Mouse (Mus musculus): ENCODE data around the gene Rnd2. TPM values are rescaled to one million over a fixed set of nuclear protein-coding genes. Genes with fewer than 3 reads are reported as not detected.

Gene Rnd2
- polyA plus RNA-seq, 1 experiment from 2014 or later = 5.4 TPM

DNA sequence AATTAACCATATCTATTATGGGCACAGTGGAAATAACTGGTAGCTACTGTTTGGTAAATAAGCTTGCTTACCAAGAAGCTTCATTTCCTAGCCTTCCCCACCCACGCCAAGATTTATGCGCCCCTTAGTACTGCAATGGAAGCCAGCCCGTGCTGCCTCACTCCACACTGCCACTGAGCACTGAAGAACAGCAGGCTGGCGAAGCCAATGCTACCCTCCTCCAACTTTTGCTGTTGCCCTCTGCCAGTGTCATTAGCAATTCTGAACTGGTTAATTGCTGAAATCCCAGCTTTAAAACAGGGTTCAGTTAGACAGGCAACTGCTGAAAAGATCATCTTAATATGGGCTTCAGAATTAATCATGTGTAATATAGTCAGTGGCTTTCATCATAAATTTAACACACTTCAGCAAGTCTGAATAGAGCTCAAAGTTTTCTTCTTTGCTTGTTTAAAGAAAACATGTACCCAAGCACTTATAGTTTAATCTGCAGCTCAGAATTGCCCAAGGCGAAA is 41.5 kb downstream of the Rnd2 start:
- ATAC-seq (replicated peaks; ENCODE audit: low FRiP score) (no peak), DNase-seq (ENCODE audit: low spot score) (no peak)
- no peaks in the 10 kb centered on the region for H3K4me1 ChIP-seq (replicated peaks; ENCODE audit: control insufficient read depth, insufficient read depth, low read length)
- H3K27me3 ChIP-seq (replicated peaks; ENCODE audit: control insufficient read depth, insufficient read depth, low read length) = no peaks in the 10 kb centered on the region
- WGBS = 91% methylated on average over 5 of the region's 5 CpGs
- H3K36me3 ChIP-seq (ENCODE audit: control insufficient read depth, insufficient read depth, low read length) = peaks cover 30% of the 10 kb centered on the region
- no peak overlapping the region for H3K4me2 ChIP-seq
- H3K9me3 ChIP-seq (ENCODE audit: control insufficient read depth, low read length) = no peaks in the 10 kb centered on the region
- H3K4me3 ChIP-seq (ENCODE audit: low read depth, low read length) = no peak overlapping the region
- no peak overlapping the region for H3K27ac ChIP-seq (ENCODE audit: low read depth, low read length)
- H3K9ac ChIP-seq (ENCODE audit: low read depth, low read length) = no peak overlapping the region

DNA sequence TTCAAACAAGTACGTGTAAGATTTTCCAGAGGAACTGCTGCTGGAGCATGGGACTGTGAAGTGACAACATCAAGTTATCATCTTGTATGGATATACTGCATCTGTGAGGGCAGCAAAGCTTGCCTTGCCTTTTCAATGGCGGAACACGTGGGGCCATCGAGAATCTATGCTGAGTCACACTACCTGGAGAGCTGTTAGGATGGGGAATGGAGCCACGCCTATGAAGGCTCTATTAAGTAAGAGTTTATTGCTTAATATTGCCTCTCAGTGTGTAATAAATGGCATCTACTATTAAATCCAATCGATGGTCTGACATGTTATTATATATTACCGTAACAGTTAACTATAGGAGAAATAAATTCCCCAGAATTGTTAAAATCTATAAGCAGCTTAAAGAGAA is 42.3 kb downstream of the Rnd2 start:
- Histone ChIP-seq H3K9ac (ENCODE audit: low read depth, low read length) (no peak overlapping the region), H3K27ac (ENCODE audit: low read depth, low read length) (no peak overlapping the region), H3K9me3 (ENCODE audit: control insufficient read depth, low read length) (no peaks in the 10 kb centered on the region), H3K4me3 (ENCODE audit: low read depth, low read length) (no peak overlapping the region), H3K27me3 (replicated peaks; ENCODE audit: control insufficient read depth, insufficient read depth, low read length) (no peaks in the 10 kb centered on the region), H3K4me1 (replicated peaks; ENCODE audit: control insufficient read depth, insufficient read depth, low read length) (no peaks in the 10 kb centered on the region), H3K36me3 (ENCODE audit: control insufficient read depth, insufficient read depth, low read length) (peaks cover 28% of the 10 kb centered on the region), H3K4me2 (no peak overlapping the region)
- DNase-seq (ENCODE audit: low spot score) = no peak
- no peak for ATAC-seq (replicated peaks; ENCODE audit: low FRiP score)
- 89% methylated on average over 7 of the region's 7 CpGs for WGBS

DNA sequence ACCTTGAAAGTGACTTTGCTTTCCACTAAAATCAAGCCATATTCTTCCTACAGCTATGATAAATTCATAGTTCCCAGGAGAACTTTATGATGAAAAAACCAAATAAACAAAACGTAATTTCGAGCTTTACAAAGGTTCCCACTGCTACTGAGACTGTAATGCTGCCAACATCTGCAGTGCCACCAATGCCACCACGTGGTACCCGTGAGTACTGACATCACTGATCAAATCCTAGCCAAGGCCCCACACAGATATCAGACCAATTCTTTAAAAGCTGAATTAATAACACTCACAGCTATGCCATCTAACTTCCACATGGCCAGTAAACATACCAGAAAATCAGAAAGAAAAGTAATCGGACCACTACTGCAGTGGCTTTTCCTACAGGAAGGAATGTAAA is 54.1 kb downstream of the Rnd2 start:
- no peaks in the 10 kb centered on the region for H3K4me1 ChIP-seq (replicated peaks; ENCODE audit: control insufficient read depth, insufficient read depth, low read length)
- DNase-seq (ENCODE audit: low spot score) (no peak), ATAC-seq (replicated peaks; ENCODE audit: low FRiP score) (no peak)
- WGBS = 84% methylated on average over 5 of the region's 5 CpGs
- no peaks in the 10 kb centered on the region for H3K9me3 ChIP-seq (ENCODE audit: control insufficient read depth, low read length)
- H3K36me3 ChIP-seq (ENCODE audit: control insufficient read depth, insufficient read depth, low read length) = peaks cover 17% of the 10 kb centered on the region
- no peaks in the 10 kb centered on the region for H3K27me3 ChIP-seq (replicated peaks; ENCODE audit: control insufficient read depth, insufficient read depth, low read length)
- no peak overlapping the region for H3K4me2 ChIP-seq
- H3K9ac ChIP-seq (ENCODE audit: low read depth, low read length) = no peak overlapping the region
- H3K27ac ChIP-seq (ENCODE audit: low read depth, low read length) = no peak overlapping the region
- no peak overlapping the region for H3K4me3 ChIP-seq (ENCODE audit: low read depth, low read length)

DNA sequence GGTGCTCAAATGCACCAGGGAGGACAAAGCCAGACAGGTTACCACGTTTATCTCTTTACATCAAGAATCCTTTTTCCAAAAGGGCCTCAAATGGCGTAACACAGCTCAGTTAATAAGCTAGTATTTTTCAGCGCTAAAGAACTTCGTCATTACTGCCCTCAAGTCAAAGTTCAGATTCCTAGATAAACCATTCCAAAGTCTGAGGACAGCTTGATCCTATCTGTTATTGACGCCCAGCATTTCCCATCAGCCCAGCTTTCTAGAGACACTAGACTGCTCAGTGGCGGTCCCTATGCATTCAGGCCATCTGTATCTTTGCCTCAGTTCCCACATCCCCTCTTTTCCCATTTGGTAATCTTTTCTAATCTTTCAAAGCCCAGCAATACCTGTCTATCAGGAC is 54.6 kb downstream of the Rnd2 start:
- Histone ChIP-seq H3K27me3 (replicated peaks; ENCODE audit: control insufficient read depth, insufficient read depth, low read length) (no peaks in the 10 kb centered on the region), H3K9me3 (ENCODE audit: control insufficient read depth, low read length) (no peaks in the 10 kb centered on the region), H3K27ac (ENCODE audit: low read depth, low read length) (no peak overlapping the region), H3K36me3 (ENCODE audit: control insufficient read depth, insufficient read depth, low read length) (peaks cover 17% of the 10 kb centered on the region), H3K4me3 (ENCODE audit: low read depth, low read length) (no peak overlapping the region), H3K4me2 (no peak overlapping the region), H3K9ac (ENCODE audit: low read depth, low read length) (no peak overlapping the region), H3K4me1 (replicated peaks; ENCODE audit: control insufficient read depth, insufficient read depth, low read length) (no peaks in the 10 kb centered on the region)
- 88% methylated on average over 6 of the region's 6 CpGs for WGBS
- DNase-seq (ENCODE audit: low spot score) (no peak), ATAC-seq (replicated peaks; ENCODE audit: low FRiP score) (no peak)

Small RNAs within 50 kb of the gene (microRNA-seq; reads per million reads assigned to microRNA genes)
- gene Mir6929 (ENCODE audit: borderline number of aligned reads) = not detected

Other genes with a start within 250 kb of the Rnd2 start
- gene Ezh1, start 238.5 kb upstream of the Rnd2 start, polyA plus RNA-seq (2014; fragmentation: Nextera tagmentation; extraction: Ambion mirVana) = 11.8 and 12.4 TPM in 2 replicates
- 62.4 and 64.2 TPM in 2 replicates for gene Ramp2, start 219.0 kb upstream of the Rnd2 start, polyA plus RNA-seq (2014; fragmentation: Nextera tagmentation; extraction: Ambion mirVana)
- 158 and 163 TPM in 2 replicates for gene Vps25, start 211.3 kb upstream of the Rnd2 start, polyA plus RNA-seq (2014; fragmentation: Nextera tagmentation; extraction: Ambion mirVana)
- gene Wnk4, start 204.4 kb upstream of the Rnd2 start, polyA plus RNA-seq (2014; fragmentation: Nextera tagmentation; extraction: Ambion mirVana) = 18.5 and 19.7 TPM in 2 replicates
- gene Cntd1, start 186.0 kb upstream of the Rnd2 start, polyA plus RNA-seq (2014; fragmentation: Nextera tagmentation; extraction: Ambion mirVana) = 1.2 and 1.4 TPM in 2 replicates
- gene Coa3, start 185.9 kb upstream of the Rnd2 start, polyA plus RNA-seq (2014; fragmentation: Nextera tagmentation; extraction: Ambion mirVana) = 190 and 197 TPM in 2 replicates
- gene Becn1, start 162.7 kb upstream of the Rnd2 start, polyA plus RNA-seq (2014; fragmentation: Nextera tagmentation; extraction: Ambion mirVana) = 134 and 148 TPM in 2 replicates
- gene Psme3, start 148.8 kb upstream of the Rnd2 start, polyA plus RNA-seq (2014; fragmentation: Nextera tagmentation; extraction: Ambion mirVana) = 201 and 221 TPM in 2 replicates
- gene Aoc2, start 139.9 kb upstream of the Rnd2 start, polyA plus RNA-seq (2014; fragmentation: Nextera tagmentation; extraction: Ambion mirVana) = 2.9 and 3.2 TPM in 2 replicates
- gene Aoc3, start 134.4 kb upstream of the Rnd2 start, polyA plus RNA-seq (2014; fragmentation: Nextera tagmentation; extraction: Ambion mirVana) = 0.08 TPM in 1 of 2 replicates, not detected in the other
- not detected in 2 replicates for gene G6pc, start 97.4 kb upstream of the Rnd2 start, polyA plus RNA-seq (2014; fragmentation: Nextera tagmentation; extraction: Ambion mirVana)
- gene Aarsd1, start 47.4 kb upstream of the Rnd2 start, polyA plus RNA-seq (2014; fragmentation: Nextera tagmentation; extraction: Ambion mirVana) = 92.3 and 94.0 TPM in 2 replicates
- gene Gm27029, start 40.2 kb upstream of the Rnd2 start, polyA plus RNA-seq (2014; fragmentation: Nextera tagmentation; extraction: Ambion mirVana) = 8.7 and 9.2 TPM in 2 replicates
- 12.6 and 13.4 TPM in 2 replicates for gene Rundc1, start 39.9 kb upstream of the Rnd2 start, polyA plus RNA-seq (2014; fragmentation: Nextera tagmentation; extraction: Ambion mirVana)
- gene Ptges3l, start 39.7 kb upstream of the Rnd2 start, polyA plus RNA-seq (2014; fragmentation: Nextera tagmentation; extraction: Ambion mirVana) = 3.2 and 5.0 TPM in 2 replicates
- gene Rpl27, start 22.7 kb upstream of the Rnd2 start, polyA plus RNA-seq (2014; fragmentation: Nextera tagmentation; extraction: Ambion mirVana) = 553 and 579 TPM in 2 replicates
- 31.2 and 34.6 TPM in 2 replicates for gene Ifi35, start 16.6 kb upstream of the Rnd2 start, polyA plus RNA-seq (2014; fragmentation: Nextera tagmentation; extraction: Ambion mirVana)
- 16.8 and 19.5 TPM in 2 replicates for gene Vat1, start 1.2 kb downstream of the Rnd2 start, polyA plus RNA-seq (2014; fragmentation: Nextera tagmentation; extraction: Ambion mirVana)
- gene Brca1, start 87.0 kb downstream of the Rnd2 start, polyA plus RNA-seq (2014; fragmentation: Nextera tagmentation; extraction: Ambion mirVana) = 19.6 and 22.1 TPM in 2 replicates
- gene Nbr1, start 87.2 kb downstream of the Rnd2 start, polyA plus RNA-seq (2014; fragmentation: Nextera tagmentation; extraction: Ambion mirVana) = 52.7 and 55.7 TPM in 2 replicates
- gene Tmem106a, start 117.2 kb downstream of the Rnd2 start, polyA plus RNA-seq (2014; fragmentation: Nextera tagmentation; extraction: Ambion mirVana) = 6.2 and 6.8 TPM in 2 replicates
- not detected in 2 replicates for gene Gm11634, start 134.3 kb downstream of the Rnd2 start, polyA plus RNA-seq (2014; fragmentation: Nextera tagmentation; extraction: Ambion mirVana)
- 13.8 and 15.3 TPM in 2 replicates for gene Rdm1, start 162.2 kb downstream of the Rnd2 start, polyA plus RNA-seq (2014; fragmentation: Nextera tagmentation; extraction: Ambion mirVana)
- 3.6 and 3.9 TPM in 2 replicates for gene Arl4d, start 200.5 kb downstream of the Rnd2 start, polyA plus RNA-seq (2014; fragmentation: Nextera tagmentation; extraction: Ambion mirVana)

All from liver, embryonic 11.5 days (tissue).